ENCODE assay signal across 18 mouse cellular contexts in genomic region chr19:6121761-6122160, GRCm38 (mm10). TPM values are rescaled to one million over a fixed set of nuclear protein-coding genes. Genes with fewer than 3 reads are reported as not detected.
DNase-seq lines count a peak whose midpoint lies in the region; ATAC-seq lines count a peak whose summit lies in the region.
"Had no signal": no experiment of that assay in that cellular context is flagged by ENCODE, and none has a peak within 500 bp of the region (broad histone marks: within the 10 kb centered on the region; RNA-seq: fewer than 3 reads in every experiment).

No protein-coding gene starts in this region.

- no peak for DNase-seq in heart, embryonic 10.5 days (ENCODE audit: low spot score)
- DNase-seq in heart, adult 11 months, result no peak
- DNase-seq in kidney, postnatal 36 days, result peak; percentile 14 to 22
- DNase-seq in kidney, adult 11 months, result no peak
- no peak for DNase-seq in liver, embryonic 13.5 days
- DNase-seq in retina, embryonic 14.5 days (ENCODE audit: low spot score), result no peak
- DNase-seq in adrenal gland, adult 18-20 months (ENCODE audit: low spot score in 2 of 2), result no peak
- DNase-seq: adrenal gland, postnatal 10 days; B cell, adult 2 months; cerebellum, postnatal 36 days; heart, adult 18-20 months; lung, adult 18-20 months; right cerebral cortex, postnatal 25 days; thymus, postnatal 36 days had no signal

- H3K4me3 ChIP-seq in heart, embryonic 10.5 days, result peak overlapping the region; percentile 39
- H3K4me3 ChIP-seq in embryonic facial prominence, embryonic 13.5 days, result no peak overlapping the region
- H3K4me3 ChIP-seq in liver, embryonic 13.5 days (replicated peaks), result peak overlapping the region; percentile 16
- H3K4me3 ChIP-seq: embryonic facial prominence, embryonic 15.5 days; hindbrain, embryonic 15.5 days had no signal

- H3K9me3 ChIP-seq in heart, embryonic 10.5 days, result no peaks in the 10 kb centered on the region
- H3K9me3 ChIP-seq in embryonic facial prominence, embryonic 13.5 days, result no peaks in the 10 kb centered on the region
- no peaks in the 10 kb centered on the region for H3K9me3 ChIP-seq in liver, embryonic 13.5 days (replicated peaks)
- H3K9me3 ChIP-seq: embryonic facial prominence, embryonic 15.5 days; hindbrain, embryonic 15.5 days had no signal

- H3K36me3 ChIP-seq in heart, embryonic 10.5 days, result peaks cover 4% of the 10 kb centered on the region; the same call in 1 of the 2 replicates
- H3K36me3 ChIP-seq in embryonic facial prominence, embryonic 13.5 days, result peaks cover 16% of the 10 kb centered on the region
- H3K36me3 ChIP-seq in liver, embryonic 13.5 days, result peaks cover 37% of the 10 kb centered on the region
- H3K36me3 ChIP-seq: hindbrain, embryonic 15.5 days had no signal

- H3K4me2 ChIP-seq in embryonic facial prominence, embryonic 13.5 days, result no peak overlapping the region; the same call in 1 of the 2 replicates
- H3K4me2 ChIP-seq in liver, embryonic 13.5 days, result peak overlapping the region; percentile 45
- H3K4me2 ChIP-seq: embryonic facial prominence, embryonic 15.5 days; hindbrain, embryonic 15.5 days had no signal

- peaks cover 24% of the 10 kb centered on the region for H3K4me1 ChIP-seq in heart, embryonic 10.5 days
- peaks cover 21% of the 10 kb centered on the region for H3K4me1 ChIP-seq in embryonic facial prominence, embryonic 13.5 days
- H3K4me1 ChIP-seq in liver, embryonic 13.5 days (replicated peaks), result peaks cover 40% of the 10 kb centered on the region

- H3K9ac ChIP-seq in embryonic facial prominence, embryonic 13.5 days, result 0 out of 2 replicates have a peak overlapping the region, but pooled peaks have one; percentile 27
- 0 out of 2 replicates have a peak overlapping the region, but pooled peaks have one; percentile 7 for H3K9ac ChIP-seq in liver, embryonic 13.5 days
- H3K9ac ChIP-seq: embryonic facial prominence, embryonic 15.5 days; hindbrain, embryonic 15.5 days had no signal

- no peaks in the 10 kb centered on the region for H3K27me3 ChIP-seq in heart, embryonic 10.5 days (ENCODE audit: insufficient read depth, poor library complexity, severe bottlenecking)
- H3K27me3 ChIP-seq in embryonic facial prominence, embryonic 13.5 days, result no peaks in the 10 kb centered on the region
- no peaks in the 10 kb centered on the region for H3K27me3 ChIP-seq in liver, embryonic 13.5 days
- H3K27me3 ChIP-seq: embryonic facial prominence, embryonic 15.5 days; hindbrain, embryonic 15.5 days had no signal

- WGBS in heart, embryonic 10.5 days, result 20% methylated on average over 19 of the region's 19 CpGs
- WGBS in embryonic facial prominence, embryonic 13.5 days, result 39% methylated on average over 19 of the region's 19 CpGs
- 57% methylated on average over 19 of the region's 19 CpGs for WGBS in liver, embryonic 13.5 days (ENCODE audit: insufficient replicate concordance)

- peak overlapping the region; percentile 70; the same call in 1 of the 2 replicates for H3K27ac ChIP-seq in heart, embryonic 10.5 days
- H3K27ac ChIP-seq in embryonic facial prominence, embryonic 13.5 days, result no peak overlapping the region
- H3K27ac ChIP-seq in liver, embryonic 13.5 days, result peak overlapping the region; percentile 49
- H3K27ac ChIP-seq: embryonic facial prominence, embryonic 15.5 days; hindbrain, embryonic 15.5 days; macrophage had no signal

- ATAC-seq in embryonic facial prominence, embryonic 13.5 days (ENCODE audit: insufficient number of reproducible peaks, insufficient read depth, low FRiP score, low TSS enrichment, low read depth), result no peak
- no peak for ATAC-seq in liver, embryonic 13.5 days (ENCODE audit: low read depth)

RNA-seq across cellular contexts. Expression of gene Sac3d1, which starts 3.3 kb away (rescaled TPM):
- polyA plus RNA-seq in heart, embryonic 10.5 days (2016; fragmentation: Nextera tagmentation; extraction: Ambion mirVana), result 42.3 and 57.9 TPM in 2 replicates
- polyA plus RNA-seq in embryonic facial prominence, embryonic 13.5 days (2015; fragmentation: Nextera tagmentation; extraction: Ambion mirVana), result 45.9 and 49.6 TPM in 2 replicates
- polyA plus RNA-seq in liver, embryonic 13.5 days (2015; fragmentation: Nextera tagmentation; extraction: Ambion mirVana), result 27.5 and 27.9 TPM in 2 replicates
- 10 to 100 TPM; 12.9 to 17.2 TPM for total RNA-seq in adrenal gland, adult 18-20 months (2021)

RNA-seq across cellular contexts. Expression of gene Snx15, which starts 6.3 kb away (rescaled TPM):
- 22.4 and 25.8 TPM in 2 replicates for polyA plus RNA-seq in heart, embryonic 10.5 days (2016; fragmentation: Nextera tagmentation; extraction: Ambion mirVana)
- polyA plus RNA-seq in embryonic facial prominence, embryonic 13.5 days (2015; fragmentation: Nextera tagmentation; extraction: Ambion mirVana), result 38.0 and 38.3 TPM in 2 replicates
- 46.5 and 48.5 TPM in 2 replicates for polyA plus RNA-seq in liver, embryonic 13.5 days (2015; fragmentation: Nextera tagmentation; extraction: Ambion mirVana)
- 10 to 100 TPM; 26.8 to 28.1 TPM for total RNA-seq in adrenal gland, adult 18-20 months (2021)

RNA-seq across cellular contexts. Expression of gene Naaladl1, which starts 16.2 kb away (rescaled TPM):
- polyA plus RNA-seq in heart, embryonic 10.5 days (2016; fragmentation: Nextera tagmentation; extraction: Ambion mirVana), result 0.52 and 0.59 TPM in 2 replicates
- polyA plus RNA-seq in embryonic facial prominence, embryonic 13.5 days (2015; fragmentation: Nextera tagmentation; extraction: Ambion mirVana), result 0.55 and 5.5 TPM in 2 replicates
- 2.2 and 2.6 TPM in 2 replicates for polyA plus RNA-seq in liver, embryonic 13.5 days (2015; fragmentation: Nextera tagmentation; extraction: Ambion mirVana)
- not detected for total RNA-seq in adrenal gland, adult 18-20 months (2021)
- total RNA-seq: heart, adult 18-20 months had no signal
- polyA plus RNA-seq: macrophage had no signal

RNA-seq across cellular contexts. Expression of gene Batf2, which starts 19.0 kb away (rescaled TPM):
- not detected in 2 replicates for polyA plus RNA-seq in heart, embryonic 10.5 days (2016; fragmentation: Nextera tagmentation; extraction: Ambion mirVana)
- polyA plus RNA-seq in embryonic facial prominence, embryonic 13.5 days (2015; fragmentation: Nextera tagmentation; extraction: Ambion mirVana), result 0.23 TPM in 1 of 2 replicates, not detected in the other
- 0.12 and 0.29 TPM in 2 replicates for polyA plus RNA-seq in liver, embryonic 13.5 days (2015; fragmentation: Nextera tagmentation; extraction: Ambion mirVana)
- total RNA-seq in adrenal gland, adult 18-20 months (2021), result 1 to 10 TPM; 1.6 to 3.1 TPM
- polyA plus RNA-seq: hindbrain, embryonic 15.5 days had no signal

RNA-seq across cellular contexts. Expression of gene Arl2, which starts 19.6 kb away (rescaled TPM):
- polyA plus RNA-seq in heart, embryonic 10.5 days (2016; fragmentation: Nextera tagmentation; extraction: Ambion mirVana), result 91.2 and 105 TPM in 2 replicates
- 106 and 110 TPM in 2 replicates for polyA plus RNA-seq in embryonic facial prominence, embryonic 13.5 days (2015; fragmentation: Nextera tagmentation; extraction: Ambion mirVana)
- polyA plus RNA-seq in liver, embryonic 13.5 days (2015; fragmentation: Nextera tagmentation; extraction: Ambion mirVana), result 37.1 and 38.0 TPM in 2 replicates
- 10 to 100 TPM; 84.7 to 87.7 TPM for total RNA-seq in adrenal gland, adult 18-20 months (2021)

Comparison
In these comparisons a context has a peak if more than half of its experiments do, and no peak if none do; other contexts are left out.
1. DNase-seq: peak in kidney, postnatal 36 days (2 of 2); none in heart, embryonic 10.5 days (single experiment), heart, adult 11 months (single experiment), kidney, adult 11 months (single experiment), liver, embryonic 13.5 days (single experiment), retina, embryonic 14.5 days (single experiment) and adrenal gland, adult 18-20 months (0 of 2).